Mouse (Mus musculus): ENCODE results near the gene Naip2. TPM values are rescaled to one million over a fixed set of nuclear protein-coding genes. Genes with fewer than 3 reads are reported as not detected.

Gene Naip2
- polyA plus RNA-seq, 1 experiment from 2014 or later = 0.14 TPM

DNA sequence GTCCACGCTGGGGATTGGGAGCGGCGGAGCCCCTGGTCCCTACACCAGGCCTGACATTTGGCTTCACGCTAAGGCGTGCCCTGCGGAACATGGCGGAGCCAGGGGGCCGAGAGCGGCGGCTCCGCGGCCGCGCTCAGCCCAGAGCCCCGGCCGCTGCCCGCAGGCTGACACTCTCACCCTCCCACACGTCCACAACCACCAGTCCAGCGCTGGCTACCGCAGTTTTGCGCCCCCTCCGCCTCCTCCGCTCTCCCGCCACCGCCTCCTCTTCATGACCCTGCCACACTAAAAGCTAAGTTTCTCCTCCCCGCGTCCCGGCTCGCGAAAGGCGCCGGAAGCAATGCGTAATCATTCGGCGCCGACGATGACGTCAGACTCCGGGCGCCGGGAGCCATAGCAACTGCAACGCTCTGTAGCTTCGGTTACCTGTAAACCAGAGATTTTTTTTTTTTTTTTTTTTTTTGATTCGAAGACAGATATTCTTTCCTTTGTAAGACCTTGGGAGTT, 98.1 kb downstream of the Naip2 start, which contains the start of gene Bdp1:
TSS of gene Bdp1 (minus strand) at position 323 of the 507 bp plus-strand sequence.
- peaks cover 2% of the 10 kb centered on the region for H3K36me3 ChIP-seq
- no peaks in the 10 kb centered on the region for H3K9me3 ChIP-seq
- H3K4me1 ChIP-seq = peaks cover 21% of the 10 kb centered on the region
- peak within 1 kb of the TSS; percentile 94 for H3K9ac ChIP-seq
- peak within 1 kb of the TSS; percentile 99 for H3K4me3 ChIP-seq
- WGBS = under 1% methylated on average over 44 of the region's 44 CpGs
- H3K27ac ChIP-seq = peak within 1 kb of the TSS; percentile 83
- ATAC-seq (ENCODE audit: insufficient number of reproducible peaks, insufficient read depth, low FRiP score, low TSS enrichment, low read depth) = peak; percentile 72
- no peaks in the 10 kb centered on the region for H3K27me3 ChIP-seq
- peak within 1 kb of the TSS; percentile 70 for H3K4me2 ChIP-seq

GRCm38 (mm10) chr13:100103052-100103658, 98.7 kb downstream of the Naip2 start:
- Histone ChIP-seq H3K27ac (peak overlapping the region; percentile 83), H3K9ac (peak overlapping the region; percentile 94), H3K36me3 (peaks cover 7% of the 10 kb centered on the region), H3K27me3 (no peaks in the 10 kb centered on the region), H3K9me3 (no peaks in the 10 kb centered on the region), H3K4me3 (peak overlapping the region; percentile 99), H3K4me2 (peak overlapping the region; percentile 70), H3K4me1 (peaks cover 18% of the 10 kb centered on the region)
- ATAC-seq (ENCODE audit: insufficient number of reproducible peaks, insufficient read depth, low FRiP score, low TSS enrichment, low read depth) = no peak
- WGBS = 6% methylated on average over 15 of the region's 15 CpGs

- H3K4me3 ChIP-seq = no peak overlapping the region
- no peaks in the 10 kb centered on the region for H3K27me3 ChIP-seq
- no peak overlapping the region for H3K9ac ChIP-seq
- no peak overlapping the region for H3K4me2 ChIP-seq
- H3K9me3 ChIP-seq = no peaks in the 10 kb centered on the region
- ATAC-seq (ENCODE audit: insufficient number of reproducible peaks, insufficient read depth, low FRiP score, low TSS enrichment, low read depth) = no peak
- H3K4me1 ChIP-seq = peaks cover 13% of the 10 kb centered on the region
- WGBS = 94% methylated on average over 6 of the region's 6 CpGs
- peaks cover 48% of the 10 kb centered on the region for H3K36me3 ChIP-seq
- H3K27ac ChIP-seq = no peak overlapping the region
These were observed 103.1 kb downstream of the Naip2 start for GRCm38 (mm10) chr13:100098808-100099207.

Other genes starting within 250 kb of the Naip2 start
- gene Mccc2, start 186.5 kb downstream of the Naip2 start, polyA plus RNA-seq (2015; fragmentation: Nextera tagmentation; extraction: Ambion mirVana) = 48.0 and 50.6 TPM in 2 replicates
- gene Bdp1, start 98.0 kb downstream of the Naip2 start, polyA plus RNA-seq (2015; fragmentation: Nextera tagmentation; extraction: Ambion mirVana) = 34.1 and 37.7 TPM in 2 replicates
- gene Serf1, start 94.1 kb downstream of the Naip2 start, polyA plus RNA-seq (2015; fragmentation: Nextera tagmentation; extraction: Ambion mirVana) = 214 and 249 TPM in 2 replicates
- gene Smn1, start 77.2 kb downstream of the Naip2 start, polyA plus RNA-seq (2015; fragmentation: Nextera tagmentation; extraction: Ambion mirVana) = 49.0 and 57.5 TPM in 2 replicates
- 0.19 and 0.22 TPM in 2 replicates for gene Naip5, start 44.2 kb upstream of the Naip2 start, polyA plus RNA-seq (2015; fragmentation: Nextera tagmentation; extraction: Ambion mirVana)
- gene Naip6, start 115.6 kb upstream of the Naip2 start, polyA plus RNA-seq (2015; fragmentation: Nextera tagmentation; extraction: Ambion mirVana) = 0.06 and 0.14 TPM in 2 replicates